Mouse (Mus musculus) urinary bladder, postnatal 0 days (tissue): ENCODE data around the gene Pgam5. TPM values are rescaled to one million over a fixed set of nuclear protein-coding genes. Genes with fewer than 3 reads are reported as not detected.

Experiments used
- polyA plus RNA-seq: library from polyadenylated mRNA; unstranded; fragments of >200 nt; fragmentation: Nextera tagmentation; extraction: Ambion mirVana; gene quantifications from 2 replicates; pipeline ENCODE4 v1.2.1, GENCODE M21; 2015

The Pgam5 gene
- 30.4 and 30.5 TPM in 2 replicates for polyA plus RNA-seq

GRCm38 (mm10) chr5:110269141-110270101 is at the start of gene Pgam5:
Pgam5 (minus strand) TSS chr5:110269913.

GRCm38 (mm10) chr5:110285770-110286445 is 16.2 kb upstream of the Pgam5 start, which contains the start of the genes Pxmp2 and Pole:
Pxmp2 (minus strand) TSS chr5:110286186.
Pole (plus strand) TSS chr5:110286306.

GRCm38 (mm10) chr5:110230780-110231461 is 38.8 kb downstream of the Pgam5 start, which contains the start of gene Ankle2:
Ankle2 (plus strand) TSS chr5:110231004.

Other genes with a start within 250 kb of the Pgam5 start
- gene Gm17655, start 197.4 kb downstream of the Pgam5 start, polyA plus RNA-seq: 1.7 and 2.1 TPM in 2 replicates
- 0.37 and 0.43 TPM in 2 replicates for gene Gm35315, start 175.5 kb downstream of the Pgam5 start, polyA plus RNA-seq
- 0.47 and 0.60 TPM in 2 replicates for gene Plcxd1, start 169.9 kb downstream of the Pgam5 start, polyA plus RNA-seq
- gene Gtpbp6, start 161.7 kb downstream of the Pgam5 start, polyA plus RNA-seq: 18.6 and 20.5 TPM in 2 replicates
- gene Zfp605, start 159.8 kb downstream of the Pgam5 start, polyA plus RNA-seq: 2.1 and 2.5 TPM in 2 replicates
- 22.5 and 24.8 TPM in 2 replicates for gene Chfr, start 134.1 kb downstream of the Pgam5 start, polyA plus RNA-seq
- gene Golga3, start 93.2 kb downstream of the Pgam5 start, polyA plus RNA-seq: 13.4 and 16.5 TPM in 2 replicates
- gene Ankle2, start 38.9 kb downstream of the Pgam5 start, polyA plus RNA-seq: 15.9 and 16.1 TPM in 2 replicates
- 5.1 and 6.1 TPM in 2 replicates for gene Pxmp2, start 16.3 kb upstream of the Pgam5 start, polyA plus RNA-seq
- 3.8 and 6.3 TPM in 2 replicates for gene Pole, start 16.4 kb upstream of the Pgam5 start, polyA plus RNA-seq
- 0.26 and 0.74 TPM in 2 replicates for gene P2rx2, start 73.3 kb upstream of the Pgam5 start, polyA plus RNA-seq
- gene Lrcol1, start 74.8 kb upstream of the Pgam5 start, polyA plus RNA-seq: not detected in 2 replicates
- gene Fbrsl1, start 178.6 kb upstream of the Pgam5 start, polyA plus RNA-seq: 7.6 and 8.0 TPM in 2 replicates